Mouse (Mus musculus) fat pad, adult 2 months (tissue): ENCODE results near the gene Col13a1.

Experiments
- DNase-seq: peaks from one replicate; pipeline ENCODE4 v3.0.0-alpha.2; 2011; ENCODE audit warnings: low read depth, low spot score; ENCODE audit errors: extremely low read depth

The Col13a1 gene

GRCm38 (mm10) chr10:61968003-61968553 is 10.8 kb downstream of the Col13a1 start:
- DNase-seq, result no peak

DNA sequence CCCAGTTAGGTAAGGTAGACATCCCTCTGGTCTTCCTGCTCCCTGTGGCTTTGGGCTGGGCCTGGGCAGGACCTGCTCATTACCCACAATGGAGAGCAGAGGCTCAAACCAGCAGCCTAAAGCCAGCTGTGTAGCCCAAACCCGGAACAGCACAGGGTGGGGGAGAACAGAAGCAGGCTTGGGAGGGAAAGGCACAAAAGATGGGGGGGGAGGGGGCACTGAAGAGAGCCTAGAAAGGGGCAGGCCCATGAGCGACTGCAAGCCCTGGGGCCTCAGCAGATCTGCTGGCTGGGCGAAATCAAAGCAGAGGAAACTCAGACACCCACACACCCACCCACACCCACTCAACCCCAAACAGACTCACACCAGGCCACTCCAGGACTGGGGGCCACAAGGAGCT is 11.7 kb downstream of the Col13a1 start:
- no peak for DNase-seq

DNA sequence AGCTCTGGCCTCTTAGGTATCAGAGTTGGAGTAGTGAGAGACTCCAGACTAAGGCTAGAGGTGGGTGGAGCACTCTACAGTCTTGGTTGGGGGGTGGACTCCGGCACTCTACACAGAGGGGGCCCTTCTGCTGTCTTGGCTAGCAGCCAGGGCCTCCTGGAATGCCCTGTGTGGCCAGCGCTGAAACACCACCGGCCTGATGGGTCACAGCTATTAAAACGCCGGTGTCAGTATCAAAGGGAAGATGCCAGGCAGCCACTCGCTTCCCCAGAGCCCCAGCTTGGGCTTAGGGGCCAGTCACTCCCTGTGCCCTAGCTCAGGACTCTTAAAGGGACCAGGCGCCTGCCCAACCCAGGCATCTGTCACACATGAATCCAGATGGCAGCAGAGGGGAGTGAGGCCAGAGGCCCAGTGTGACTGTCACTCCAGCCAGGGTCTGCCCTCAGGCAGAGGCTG is 13.5 kb downstream of the Col13a1 start:
- DNase-seq, result no peak

DNA sequence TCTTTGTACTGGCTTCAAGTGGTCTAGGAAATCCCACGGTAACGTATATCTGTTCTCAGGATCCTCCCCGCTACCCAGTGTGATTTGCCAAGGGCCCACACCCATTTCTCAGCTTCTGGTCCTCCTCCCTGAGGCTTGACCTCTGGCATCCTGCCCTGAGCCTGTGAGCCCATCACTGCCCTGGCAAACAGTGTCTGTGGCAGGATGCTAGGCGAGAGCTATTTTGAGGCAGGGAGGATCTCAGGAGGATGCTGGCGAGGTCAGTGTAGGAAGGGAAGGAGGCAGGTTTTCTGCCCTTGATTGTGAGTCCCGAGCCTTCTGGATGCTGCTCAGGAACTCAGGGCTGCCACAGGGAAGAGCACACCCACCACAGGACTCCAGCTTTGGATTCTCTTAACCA is 22.2 kb downstream of the Col13a1 start:
- DNase-seq, result no peak

- no peak for DNase-seq
These were observed 25.0 kb downstream of the Col13a1 start for GRCm38 (mm10) chr10:61953916-61954315.

GRCm38 (mm10) chr10:61949542-61949941 is 29.4 kb downstream of the Col13a1 start:
- no peak for DNase-seq

DNA sequence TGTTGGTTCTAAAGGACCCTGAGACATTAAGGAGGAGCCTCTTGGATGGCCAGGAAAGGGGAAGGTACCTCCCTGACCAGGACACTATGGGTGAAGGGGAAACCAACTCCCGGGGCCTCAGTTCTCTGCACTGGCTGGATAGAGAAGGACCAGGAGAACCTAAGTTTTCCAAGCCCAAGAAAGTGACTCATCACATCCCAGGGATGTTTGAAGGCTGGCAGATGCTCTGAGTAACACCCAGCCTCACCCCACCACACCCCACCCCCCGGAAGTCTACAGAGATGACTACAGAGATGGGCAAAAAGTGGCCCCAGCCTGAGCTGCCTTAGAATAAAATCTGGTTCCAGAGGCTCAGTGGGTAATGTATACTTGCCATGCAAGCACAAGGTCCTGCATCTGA is 34.5 kb downstream of the Col13a1 start:
- DNase-seq, result no peak

DNA sequence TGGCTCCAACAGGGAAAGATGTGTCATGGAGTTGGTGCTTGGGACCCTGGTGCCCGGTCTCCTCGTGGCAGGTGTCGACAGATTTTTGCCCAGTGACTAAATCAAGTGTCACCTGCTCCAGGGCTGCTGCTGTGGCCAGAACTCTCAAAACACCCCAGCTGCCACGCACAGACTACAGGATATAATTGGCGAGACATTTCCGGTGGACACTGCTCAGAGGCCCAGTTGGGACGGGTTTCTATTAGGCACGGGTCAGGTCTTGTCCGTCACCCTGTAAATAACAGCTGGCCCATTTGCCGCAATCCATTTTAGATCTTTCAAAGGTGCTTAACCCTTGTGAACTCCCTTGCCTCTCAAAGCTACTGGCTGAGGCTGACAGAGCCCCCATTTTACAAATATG is 35.4 kb downstream of the Col13a1 start:
- DNase-seq, result no peak

DNA sequence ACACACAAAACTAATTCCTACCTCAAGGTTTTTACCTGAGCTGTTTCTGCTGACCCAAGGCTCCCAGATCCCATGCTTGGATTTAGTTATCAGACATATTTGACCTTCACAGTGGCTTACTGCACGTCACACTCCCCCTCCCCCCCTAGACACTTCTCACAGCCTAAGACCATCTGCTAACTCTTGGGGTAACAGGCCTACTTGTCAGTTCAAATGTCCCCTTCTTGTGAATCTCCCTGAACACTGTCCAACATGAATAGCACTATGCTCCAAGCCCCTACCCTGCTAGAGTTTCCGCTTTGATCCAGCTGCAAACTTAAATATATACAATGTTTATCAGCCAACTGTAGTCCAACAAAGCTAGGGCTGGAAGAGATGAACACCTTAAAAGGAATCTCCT is 36.2 kb downstream of the Col13a1 start:
- DNase-seq, result no peak

GRCm38 (mm10) chr10:61936211-61937121 is 42.4 kb downstream of the Col13a1 start:
- no peak for DNase-seq

GRCm38 (mm10) chr10:61931678-61932077 is 47.2 kb downstream of the Col13a1 start:
- DNase-seq, result no peak

DNA sequence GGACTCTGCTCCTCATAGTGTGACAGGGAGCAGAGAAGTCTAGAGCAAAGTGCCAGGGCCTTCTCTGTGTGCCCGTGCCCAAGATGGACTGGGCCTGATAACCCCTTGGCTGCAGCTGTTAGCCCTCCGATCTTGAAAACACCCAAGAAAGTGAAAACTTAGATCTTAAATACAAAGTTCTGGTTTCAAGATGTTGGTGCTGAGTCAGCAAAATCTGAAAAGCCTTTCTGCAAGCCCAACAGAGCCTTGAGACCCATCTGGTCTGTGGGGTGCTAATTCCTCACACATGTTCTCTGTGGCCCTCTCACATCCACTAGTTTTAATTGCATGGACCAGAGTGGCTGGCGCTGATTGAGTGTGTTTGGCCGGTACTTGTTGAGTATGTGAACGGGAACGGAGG is 49.0 kb downstream of the Col13a1 start:
- DNase-seq, result no peak

DNA sequence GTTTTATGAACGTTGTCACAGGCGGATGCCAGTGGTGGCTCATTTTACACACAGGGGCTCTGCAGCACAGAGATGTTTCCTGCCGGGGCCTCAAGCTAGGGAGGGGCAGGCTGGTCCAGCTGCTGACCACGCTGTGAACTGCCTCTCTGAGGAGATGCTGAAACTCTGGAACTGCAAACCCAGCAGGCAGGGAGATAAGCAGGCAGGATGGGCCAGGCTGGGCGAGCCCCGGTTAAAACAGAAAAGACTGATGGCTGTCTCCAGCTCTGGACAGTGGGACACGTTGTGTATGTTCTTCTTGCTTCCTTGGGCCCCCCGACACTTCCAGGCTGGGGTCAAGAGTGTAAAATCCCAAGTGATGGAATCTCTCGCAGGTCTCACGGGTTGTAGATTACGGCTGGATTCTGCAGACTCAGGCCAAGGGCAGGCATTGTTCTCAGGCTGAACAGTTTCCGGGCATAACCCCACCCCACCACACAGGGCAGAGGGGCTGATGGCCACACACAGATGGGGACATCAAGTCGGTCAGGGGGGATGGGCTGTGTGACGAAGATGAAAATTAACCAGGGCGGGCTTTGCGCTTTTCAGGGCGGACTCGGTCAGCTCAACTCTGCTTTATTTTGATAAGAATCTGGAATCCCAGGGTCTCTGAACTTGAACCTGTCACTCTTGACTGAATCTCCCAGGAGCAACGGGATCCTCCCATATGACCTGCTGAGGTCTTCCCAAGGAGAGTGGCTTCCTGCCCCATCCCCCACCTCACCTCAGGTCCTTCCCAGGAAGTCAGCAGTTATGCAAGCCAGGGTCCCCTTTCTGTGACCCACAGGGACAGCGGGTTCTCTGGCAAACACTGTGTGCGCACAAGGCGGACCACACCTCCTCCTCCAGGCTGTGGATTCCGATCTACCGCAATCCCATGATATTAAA is 49.9 kb downstream of the Col13a1 start:
- DNase-seq, result no peak

GRCm38 (mm10) chr10:61925691-61926090 is 53.2 kb downstream of the Col13a1 start:
- DNase-seq, result no peak

GRCm38 (mm10) chr10:61920655-61921365 is 58.1 kb downstream of the Col13a1 start:
- DNase-seq, result no peak

DNA sequence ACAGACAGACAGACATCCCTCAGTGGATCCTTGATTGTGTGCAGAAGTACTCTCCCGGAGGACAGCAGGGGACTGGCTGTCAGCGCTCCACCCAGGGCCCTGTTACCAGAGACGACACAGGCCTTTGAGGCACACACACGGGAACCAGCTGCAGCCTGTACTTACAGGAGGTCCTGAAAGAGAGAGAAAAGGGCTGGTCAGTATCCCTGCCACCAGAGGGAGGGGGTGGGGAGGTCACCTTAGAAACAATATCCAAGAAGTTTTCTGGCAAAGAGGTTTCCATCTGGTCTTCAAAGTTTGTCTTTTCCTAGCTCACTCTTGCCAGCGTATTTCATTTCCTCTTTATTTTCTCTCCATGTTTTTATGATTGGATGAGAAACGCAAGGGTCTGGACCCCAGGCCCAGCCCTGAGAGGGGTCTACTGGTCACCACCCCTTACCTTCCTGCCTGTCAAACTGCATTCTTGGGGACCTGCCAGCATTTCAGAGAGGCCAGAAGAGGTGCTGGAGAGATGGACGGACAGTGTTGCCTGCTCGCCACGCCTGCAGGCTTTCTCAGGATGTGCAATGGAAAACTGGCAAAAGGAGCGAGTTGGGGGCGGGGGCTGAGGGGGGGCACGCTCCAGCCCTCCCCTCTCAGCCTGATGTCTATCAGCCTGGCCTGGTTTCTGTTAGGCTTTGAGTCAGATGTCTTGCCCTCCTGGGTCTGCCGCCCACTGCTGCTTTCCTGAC is 58.8 kb downstream of the Col13a1 start:
- DNase-seq, result no peak

DNA sequence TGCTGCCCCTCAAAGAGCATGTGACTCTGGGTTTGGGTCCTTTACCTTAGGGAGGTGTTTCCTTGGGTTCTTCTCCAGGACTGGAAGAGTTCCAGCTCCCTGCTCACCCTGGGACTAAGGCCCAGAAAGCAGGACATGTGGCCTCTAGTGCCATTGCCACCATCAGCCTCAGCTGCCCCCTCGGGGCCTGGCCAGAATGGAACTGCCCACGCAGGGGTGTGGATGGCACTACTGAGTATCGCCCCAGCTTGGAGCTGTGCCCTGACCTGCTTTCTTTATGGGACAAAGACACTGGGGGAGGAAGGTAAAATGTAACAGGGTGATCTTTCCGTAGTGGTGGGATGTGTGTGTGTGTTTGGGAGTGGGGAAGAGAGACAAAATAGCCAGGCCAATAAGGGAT is 59.4 kb downstream of the Col13a1 start:
- DNase-seq, result peak; percentile 5

DNA sequence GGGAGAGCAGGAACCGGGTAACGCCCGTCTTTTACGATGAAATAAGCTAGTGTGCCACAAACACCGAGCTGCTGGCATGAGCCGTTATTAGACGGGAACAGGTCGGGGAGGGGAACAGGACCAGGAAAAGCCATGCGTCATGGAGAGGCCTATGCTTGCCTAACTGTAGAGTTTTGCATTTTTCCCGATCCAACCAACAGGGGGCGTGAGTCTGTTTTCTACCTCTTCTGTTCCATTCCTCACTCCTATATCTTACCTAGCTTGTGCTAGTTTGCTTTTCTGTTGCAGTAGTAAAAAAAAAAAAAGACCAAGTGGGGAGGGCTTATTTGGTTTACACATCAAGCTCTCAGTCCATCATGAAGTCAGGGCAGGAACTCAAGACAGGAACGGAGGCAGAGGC is 61.8 kb downstream of the Col13a1 start:
- DNase-seq, result no peak

DNA sequence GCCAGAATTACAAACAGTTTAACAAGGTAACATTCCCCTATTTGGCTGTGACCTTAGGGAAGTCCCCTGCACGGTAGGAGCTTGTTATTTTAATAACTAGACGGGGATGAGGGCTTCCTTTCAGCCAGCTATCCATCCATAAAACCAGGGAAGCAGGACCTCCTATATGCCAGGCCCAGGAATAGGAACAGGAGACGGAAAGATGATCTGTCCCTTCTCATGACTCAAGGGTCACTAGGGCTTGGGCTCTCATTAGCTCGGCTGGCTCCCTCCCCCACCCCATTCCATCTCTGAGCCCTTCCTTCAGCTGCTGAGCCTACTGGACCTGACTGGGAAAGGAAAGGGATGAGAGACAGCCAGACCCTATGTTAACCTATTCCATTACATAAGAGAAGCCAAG is 67.1 kb downstream of the Col13a1 start:
- DNase-seq, result no peak

DNA sequence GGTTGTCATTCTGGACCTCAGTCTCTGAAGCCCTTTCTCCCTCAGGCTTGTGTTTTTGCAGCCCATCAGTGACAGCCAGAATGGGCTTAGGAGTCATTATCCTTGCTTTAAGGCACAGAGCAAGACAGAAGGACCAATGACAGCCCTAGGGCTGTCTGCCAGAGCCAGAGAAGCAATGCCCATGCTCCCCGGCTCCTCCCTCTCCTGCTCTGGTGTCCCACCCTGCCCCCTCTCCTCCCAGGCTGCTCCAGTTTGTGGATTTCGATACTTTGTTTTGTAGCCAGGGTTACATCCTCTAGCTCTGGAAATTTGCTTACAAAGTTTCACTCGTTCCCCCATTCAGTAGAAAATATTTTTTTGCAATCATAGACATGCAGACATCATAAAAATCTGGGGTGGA is 69.9 kb downstream of the Col13a1 start:
- DNase-seq, result no peak
